Comparison of ENCODE assay signal across 8 mouse cellular contexts in genomic region chr4:144999903-145000382, GRCm38 (mm10).
A peak's percentile ranks its signal among the peaks of the same experiment; 100 is the strongest.
DNase-seq lines count a peak whose midpoint lies in the region; ATAC-seq and TF ChIP-seq lines count a peak whose summit lies in the region.

No protein-coding gene starts in this region.

- H3K9me3 ChIP-seq in embryonic facial prominence, embryonic 15.5 days (replicated peaks): no peaks in the 10 kb centered on the region
- no peaks in the 10 kb centered on the region for H3K9me3 ChIP-seq in heart, postnatal 0 days (replicated peaks; ENCODE audit: control insufficient read depth, low read length)
- no peaks in the 10 kb centered on the region for H3K9me3 ChIP-seq in stomach, embryonic 14.5 days (ENCODE audit: control insufficient read depth, low read depth, low read length)

- H3K27ac ChIP-seq in embryonic facial prominence, embryonic 15.5 days (replicated peaks): peak overlapping the region; percentile 78
- peak overlapping the region; percentile 80 for H3K27ac ChIP-seq in heart, postnatal 0 days (ENCODE audit: low read depth)
- peak overlapping the region; percentile 98 for H3K27ac ChIP-seq in stomach, embryonic 14.5 days (ENCODE audit: low read length)

- H3K4me1 ChIP-seq in embryonic facial prominence, embryonic 15.5 days: peaks cover 45% of the 10 kb centered on the region
- peaks cover 28% of the 10 kb centered on the region for H3K4me1 ChIP-seq in heart, postnatal 0 days (ENCODE audit: control insufficient read depth, insufficient read depth)
- peaks cover 48% of the 10 kb centered on the region for H3K4me1 ChIP-seq in stomach, embryonic 14.5 days (ENCODE audit: control insufficient read depth, insufficient read depth, low read length)

- no peak overlapping the region for H3K9ac ChIP-seq in embryonic facial prominence, embryonic 15.5 days
- no peak overlapping the region; the same call in 1 of the 2 replicates for H3K9ac ChIP-seq in heart, postnatal 0 days (replicated peaks; ENCODE audit: low read depth, low read length)
- H3K9ac ChIP-seq in stomach, embryonic 14.5 days (replicated peaks; ENCODE audit: low read depth, low read length): no peak overlapping the region

- H3K36me3 ChIP-seq in embryonic facial prominence, embryonic 15.5 days: no peaks in the 10 kb centered on the region
- H3K36me3 ChIP-seq in heart, postnatal 0 days (replicated peaks; ENCODE audit: control insufficient read depth, insufficient read depth, low read length): 0 out of 2 replicates have a peak, but pooled peaks cover 9% of the 10 kb centered on the region
- H3K36me3 ChIP-seq in stomach, embryonic 14.5 days (ENCODE audit: control insufficient read depth, insufficient read depth, low read length): no peaks in the 10 kb centered on the region

- no peak overlapping the region for H3K4me3 ChIP-seq in embryonic facial prominence, embryonic 15.5 days (replicated peaks)
- no peak overlapping the region for H3K4me3 ChIP-seq in heart, postnatal 0 days (ENCODE audit: low read depth, low read length)
- no peak overlapping the region for H3K4me3 ChIP-seq in stomach, embryonic 14.5 days (ENCODE audit: low read depth, low read length)

- H3K27me3 ChIP-seq in embryonic facial prominence, embryonic 15.5 days: no peaks in the 10 kb centered on the region
- no peaks in the 10 kb centered on the region for H3K27me3 ChIP-seq in heart, postnatal 0 days (ENCODE audit: control insufficient read depth, insufficient read depth, low read length)
- H3K27me3 ChIP-seq in stomach, embryonic 14.5 days (ENCODE audit: control insufficient read depth, insufficient read depth, low read length): no peaks in the 10 kb centered on the region

- peak; percentile 59; the same call in 1 of the 2 replicates for TF ChIP-seq EP300 in heart, postnatal 0 days (IDR thresholded peaks at IDR 0.05; ENCODE audit: low read depth)

- no peak overlapping the region; the same call in 1 of the 2 replicates for H3K4me2 ChIP-seq in embryonic facial prominence, embryonic 15.5 days (replicated peaks)
- 0 out of 2 replicates have a peak overlapping the region, but pooled peaks have one; percentile 24 for H3K4me2 ChIP-seq in heart, postnatal 0 days (ENCODE audit: low read depth, low read length)
- peak overlapping the region; percentile 15; the same call in 1 of the 2 replicates for H3K4me2 ChIP-seq in stomach, embryonic 14.5 days (replicated peaks; ENCODE audit: low read depth, low read length)

- DNase-seq in left cerebral cortex, postnatal 4 days: peak; percentile 45
- no peak for DNase-seq in left cerebral cortex, adult 8-10 months (ENCODE audit: low spot score in 2 of 2)
- DNase-seq in heart, postnatal 0 days (ENCODE audit: low spot score): peak; percentile 53
- DNase-seq in kidney, postnatal 4 days: peak; percentile 92 to 95
- DNase-seq in right cerebral cortex, adult 18-20 months: no peak

- intact Hi-C loops in left cerebral cortex, postnatal 4 days (cut with DNase I): no loop called here

- no peak for TF ChIP-seq CTCF in heart, postnatal 0 days (IDR thresholded peaks at IDR 0.05; ENCODE audit: low read depth)

- ATAC-seq in embryonic facial prominence, embryonic 15.5 days (ENCODE audit: insufficient number of reproducible peaks, low FRiP score, low TSS enrichment, low read depth): peak; percentile 92
- ATAC-seq in heart, postnatal 0 days (ENCODE audit: insufficient read depth, low read depth): peak; percentile 77
- peak; percentile 76 for ATAC-seq in megakaryocyte-erythroid progenitor cell, adult 5-6 weeks (replicated peaks; ENCODE audit: low FRiP score, low TSS enrichment, poor library complexity, severe bottlenecking)
- peak; percentile 94 for ATAC-seq in stomach, embryonic 14.5 days (ENCODE audit: insufficient number of reproducible peaks, insufficient read depth, low FRiP score, low read depth)

- 10% methylated on average over 20 of the region's 20 CpGs for WGBS in embryonic facial prominence, embryonic 15.5 days
- WGBS in heart, postnatal 0 days: 15% methylated on average over 20 of the region's 20 CpGs
- 3% methylated on average over 20 of the region's 20 CpGs for WGBS in stomach, embryonic 14.5 days

Comparison
In these comparisons a context has a peak if more than half of its experiments do, and no peak if none do; other contexts are left out.
1. DNase-seq: peak in left cerebral cortex, postnatal 4 days (single experiment), heart, postnatal 0 days (single experiment) and kidney, postnatal 4 days (2 of 2); none in left cerebral cortex, adult 8-10 months (0 of 2) and right cerebral cortex, adult 18-20 months (single experiment).
2. Peak in every context shown above with its lines, with median percentiles within 50 percentile points of each other: ATAC-seq and H3K27ac ChIP-seq.